Mouse (Mus musculus): Measurements from ENCODE around the gene Mylk. TPM values are rescaled to one million over a fixed set of nuclear protein-coding genes. Genes with fewer than 3 reads are reported as not detected.
A peak's percentile ranks its signal among the peaks of the same experiment; 100 is the strongest.

Mylk gene
- total RNA-seq, 2 experiments from 2014 or later, result 43.6 to 58.9 TPM

- no peak for DNase-seq (ENCODE audit: low spot score in 2 of 2)
These were observed 192.6 kb downstream of the Mylk start for GRCm38 (mm10) chr16:34937611-34938010.

GRCm38 (mm10) chr16:34938248-34938647, 193.2 kb downstream of the Mylk start:
- DNase-seq (ENCODE audit: low spot score in 2 of 2), result no peak

- no peak for DNase-seq (ENCODE audit: low spot score in 2 of 2)
These were observed 194.9 kb downstream of the Mylk start for GRCm38 (mm10) chr16:34939951-34940350.

- no peak for DNase-seq (ENCODE audit: low spot score in 2 of 2)
These were observed 195.4 kb downstream of the Mylk start for GRCm38 (mm10) chr16:34940363-34940762.

- DNase-seq (ENCODE audit: low spot score in 2 of 2), result no peak
These were observed 196.9 kb downstream of the Mylk start for GRCm38 (mm10) chr16:34941915-34942314.

- no peak for DNase-seq (ENCODE audit: low spot score in 2 of 2)
These were observed 201.3 kb downstream of the Mylk start for GRCm38 (mm10) chr16:34946301-34946700.

- no peak for DNase-seq (ENCODE audit: low spot score in 2 of 2)
These were observed 205.9 kb downstream of the Mylk start for GRCm38 (mm10) chr16:34950935-34951334.

- no peak for DNase-seq (ENCODE audit: low spot score in 2 of 2)
These were observed 207.2 kb downstream of the Mylk start for GRCm38 (mm10) chr16:34952254-34952653.

- no peak for DNase-seq (ENCODE audit: low spot score in 2 of 2)
These were observed 207.8 kb downstream of the Mylk start for GRCm38 (mm10) chr16:34952798-34953197.

- no peak for DNase-seq (ENCODE audit: low spot score in 2 of 2)
These were observed 208.5 kb downstream of the Mylk start for GRCm38 (mm10) chr16:34953501-34953900.

GRCm38 (mm10) chr16:34957487-34958230, 212.6 kb downstream of the Mylk start:
- no peak for DNase-seq (ENCODE audit: low spot score in 2 of 2)

GRCm38 (mm10) chr16:34958667-34959066, 213.7 kb downstream of the Mylk start:
- peak; percentile 68 to 75 for DNase-seq (ENCODE audit: low spot score in 2 of 2)

- no peak for DNase-seq (ENCODE audit: low spot score in 2 of 2)
These were observed 214.3 kb downstream of the Mylk start for GRCm38 (mm10) chr16:34959261-34959660.

- DNase-seq (ENCODE audit: low spot score in 2 of 2), result no peak
These were observed 215.2 kb downstream of the Mylk start for GRCm38 (mm10) chr16:34960243-34960642.

GRCm38 (mm10) chr16:34960866-34961582, 216.0 kb downstream of the Mylk start:
- DNase-seq (ENCODE audit: low spot score in 2 of 2), result no peak

GRCm38 (mm10) chr16:34962322-34962721, 217.3 kb downstream of the Mylk start:
- no peak for DNase-seq (ENCODE audit: low spot score in 2 of 2)

GRCm38 (mm10) chr16:34963008-34963407, 218.0 kb downstream of the Mylk start:
- no peak for DNase-seq (ENCODE audit: low spot score in 2 of 2)

- DNase-seq (ENCODE audit: low spot score in 2 of 2), result no peak
These were observed 221.6 kb downstream of the Mylk start for GRCm38 (mm10) chr16:34966620-34967081.

GRCm38 (mm10) chr16:34967120-34967800, 222.2 kb downstream of the Mylk start:
- DNase-seq (ENCODE audit: low spot score in 2 of 2), result peak; percentile 68 to 70

- DNase-seq (ENCODE audit: low spot score in 2 of 2), result no peak
These were observed 223.2 kb downstream of the Mylk start for GRCm38 (mm10) chr16:34968181-34968580.

- DNase-seq (ENCODE audit: low spot score in 2 of 2), result no peak
These were observed 227.5 kb downstream of the Mylk start for GRCm38 (mm10) chr16:34972471-34972870.

- no peak for DNase-seq (ENCODE audit: low spot score in 2 of 2)
These were observed 230.5 kb downstream of the Mylk start for GRCm38 (mm10) chr16:34975544-34975943.

Measured in adrenal gland, adult 18-20 months (tissue).